Mouse (Mus musculus): Measurements from ENCODE around the gene Usp21. TPM values are rescaled to one million over a fixed set of nuclear protein-coding genes. Genes with fewer than 3 reads are reported as not detected.
"Not testable (repeated sequence)": the region's sequence is repeated elsewhere in the genome, so short reads cannot be mapped to it uniquely, and the experiment has no call there.

Usp21 gene
- 85.1 and 91.1 TPM in 2 replicates for polyA plus RNA-seq (2015; fragmentation: Nextera tagmentation; extraction: Ambion mirVana)

- Histone ChIP-seq H3K9me3 (replicated peaks) (no peaks in the 10 kb centered on the region), H3K36me3 (peaks cover 54% of the 10 kb centered on the region), H3K27ac (replicated peaks) (peak within 1 kb of the TSS; percentile 90), H3K27me3 (no peaks in the 10 kb centered on the region), H3K4me1 (peaks cover 41% of the 10 kb centered on the region), H3K9ac (peak within 1 kb of the TSS; percentile 93), H3K4me2 (replicated peaks) (peak within 1 kb of the TSS; percentile 60), H3K4me3 (replicated peaks) (peak within 1 kb of the TSS; percentile 94)
- ATAC-seq (ENCODE audit: insufficient number of reproducible peaks, low FRiP score, low TSS enrichment, low read depth) = peak; percentile 93
- under 1% methylated on average over 49 of the region's 49 CpGs for WGBS
Observed at GRCm38 (mm10) chr1:171287136-171288081, at the start of gene Usp21. Gene Usp21 (minus strand): TSS chr1:171287991.

GRCm38 (mm10) chr1:171330216-171330560, 42.4 kb upstream of the Usp21 start:
- no peaks in the 10 kb centered on the region for H3K27me3 ChIP-seq
- H3K4me1 ChIP-seq = peaks cover 27% of the 10 kb centered on the region
- peak overlapping the region; percentile 72 for H3K4me2 ChIP-seq (replicated peaks)
- peak overlapping the region; percentile 96 for H3K9ac ChIP-seq
- no peaks in the 10 kb centered on the region for H3K36me3 ChIP-seq
- H3K9me3 ChIP-seq (replicated peaks) = no peaks in the 10 kb centered on the region
- peak overlapping the region; percentile 84 for H3K4me3 ChIP-seq (replicated peaks)
- H3K27ac ChIP-seq (replicated peaks) = peak overlapping the region; percentile 99
- WGBS = 0% methylated on average over 4 of the region's 4 CpGs
- no peak for ATAC-seq (ENCODE audit: insufficient number of reproducible peaks, low FRiP score, low TSS enrichment, low read depth)

GRCm38 (mm10) chr1:171329433-171330215, 41.8 kb upstream of the Usp21 start:
- no peaks in the 10 kb centered on the region for H3K36me3 ChIP-seq
- peak overlapping the region; percentile 72 for H3K4me2 ChIP-seq (replicated peaks)
- H3K9me3 ChIP-seq (replicated peaks) = no peaks in the 10 kb centered on the region
- peaks cover 27% of the 10 kb centered on the region for H3K4me1 ChIP-seq
- under 1% methylated on average over 55 of the region's 61 CpGs for WGBS
- H3K4me3 ChIP-seq (replicated peaks) = peak overlapping the region; percentile 84
- peak overlapping the region; percentile 96 for H3K9ac ChIP-seq
- H3K27me3 ChIP-seq = no peaks in the 10 kb centered on the region
- peak; percentile 92 for ATAC-seq (ENCODE audit: insufficient number of reproducible peaks, low FRiP score, low TSS enrichment, low read depth)
- peak overlapping the region; percentile 99 for H3K27ac ChIP-seq (replicated peaks)

GRCm38 (mm10) chr1:171328839-171329432, 41.1 kb upstream of the Usp21 start, which contains the start of gene Dedd:
Gene Dedd (plus strand): TSS chr1:171329145.
- WGBS = under 1% methylated on average over 43 of the region's 48 CpGs

GRCm38 (mm10) chr1:171328244-171328643, 40.5 kb upstream of the Usp21 start:
- Histone ChIP-seq H3K4me1 (peaks cover 27% of the 10 kb centered on the region), H3K27me3 (no peaks in the 10 kb centered on the region), H3K27ac (replicated peaks) (peak overlapping the region; percentile 99), H3K4me2 (replicated peaks) (peak overlapping the region; percentile 72), H3K9me3 (replicated peaks) (no peaks in the 10 kb centered on the region), H3K4me3 (replicated peaks) (peak overlapping the region; percentile 84), H3K36me3 (no peaks in the 10 kb centered on the region), H3K9ac (peak overlapping the region; percentile 96)
- ATAC-seq (ENCODE audit: insufficient number of reproducible peaks, low FRiP score, low TSS enrichment, low read depth) = no peak
- 18% methylated on average over 9 of the region's 9 CpGs for WGBS

More at GRCm38 (mm10) chr1:171328839-171329432, 41.1 kb upstream of the Usp21 start, which contains the start of gene Dedd:
- ATAC-seq (ENCODE audit: insufficient number of reproducible peaks, low FRiP score, low TSS enrichment, low read depth) = peak; percentile 95
- Histone ChIP-seq H3K36me3 (no peaks in the 10 kb centered on the region), H3K4me2 (replicated peaks) (peak within 1 kb of the TSS; percentile 72), H3K4me1 (peaks cover 27% of the 10 kb centered on the region), H3K4me3 (replicated peaks) (peak within 1 kb of the TSS; percentile 84), H3K9me3 (replicated peaks) (no peaks in the 10 kb centered on the region), H3K9ac (peak within 1 kb of the TSS; percentile 96), H3K27me3 (no peaks in the 10 kb centered on the region), H3K27ac (replicated peaks) (peak within 1 kb of the TSS; percentile 99)

GRCm38 (mm10) chr1:171326588-171326987, 38.8 kb upstream of the Usp21 start:
- ATAC-seq (ENCODE audit: insufficient number of reproducible peaks, low FRiP score, low TSS enrichment, low read depth); H3K36me3 ChIP-seq; H3K4me3 ChIP-seq (replicated peaks); H3K27me3 ChIP-seq; H3K9ac ChIP-seq; H3K4me2 ChIP-seq (replicated peaks); H3K27ac ChIP-seq (replicated peaks); H3K9me3 ChIP-seq (replicated peaks): not testable (repeated sequence)
- H3K4me1 ChIP-seq = peaks cover 27% of the 10 kb centered on the region
- WGBS = 83% methylated on average over 4 of the region's 4 CpGs

- Histone ChIP-seq H3K27me3 (no peaks in the 10 kb centered on the region), H3K9me3 (replicated peaks) (no peaks in the 10 kb centered on the region), H3K4me1 (peaks cover 17% of the 10 kb centered on the region), H3K9ac (no peak overlapping the region), H3K27ac (replicated peaks) (no peak overlapping the region), H3K4me2 (replicated peaks) (no peak overlapping the region), H3K36me3 (no peaks in the 10 kb centered on the region), H3K4me3 (replicated peaks) (no peak overlapping the region)
- ATAC-seq (ENCODE audit: insufficient number of reproducible peaks, low FRiP score, low TSS enrichment, low read depth) = no peak
- 87% methylated on average over 2 of the region's 2 CpGs for WGBS
Observed at GRCm38 (mm10) chr1:171325571-171325970, 37.8 kb upstream of the Usp21 start.

- no peaks in the 10 kb centered on the region for H3K36me3 ChIP-seq
- H3K9me3 ChIP-seq (replicated peaks) = no peaks in the 10 kb centered on the region
- H3K4me1 ChIP-seq = 0 out of 2 replicates have a peak, but pooled peaks cover under 1% of the 10 kb centered on the region
- ATAC-seq (ENCODE audit: insufficient number of reproducible peaks, low FRiP score, low TSS enrichment, low read depth) = no peak; the same call in 1 of the 2 replicates
- H3K4me3 ChIP-seq (replicated peaks) = no peak overlapping the region
- WGBS = 67% methylated on average over 1 of the region's 1 CpGs
- H3K4me2 ChIP-seq (replicated peaks) = no peak overlapping the region
- H3K9ac ChIP-seq = no peak overlapping the region
- no peak overlapping the region for H3K27ac ChIP-seq (replicated peaks)
- no peaks in the 10 kb centered on the region for H3K27me3 ChIP-seq
Observed at GRCm38 (mm10) chr1:171322012-171322411, 34.2 kb upstream of the Usp21 start.

GRCm38 (mm10) chr1:171321415-171321814, 33.6 kb upstream of the Usp21 start:
- ATAC-seq (ENCODE audit: insufficient number of reproducible peaks, low FRiP score, low TSS enrichment, low read depth) = no peak

GRCm38 (mm10) chr1:171320151-171320550, 32.4 kb upstream of the Usp21 start:
- Histone ChIP-seq H3K4me1 (no peaks in the 10 kb centered on the region), H3K9ac (no peak overlapping the region), H3K4me3 (replicated peaks) (no peak overlapping the region), H3K36me3 (no peaks in the 10 kb centered on the region), H3K27me3 (no peaks in the 10 kb centered on the region), H3K9me3 (replicated peaks) (no peaks in the 10 kb centered on the region), H3K4me2 (replicated peaks) (no peak overlapping the region), H3K27ac (replicated peaks) (no peak overlapping the region)
- ATAC-seq (ENCODE audit: insufficient number of reproducible peaks, low FRiP score, low TSS enrichment, low read depth) = no peak
- 18% methylated on average over 5 of the region's 5 CpGs for WGBS

More at GRCm38 (mm10) chr1:171321415-171321814, 33.6 kb upstream of the Usp21 start:
- Histone ChIP-seq H3K4me1 (no peaks in the 10 kb centered on the region), H3K27ac (replicated peaks) (no peak overlapping the region), H3K27me3 (no peaks in the 10 kb centered on the region), H3K9me3 (replicated peaks) (no peaks in the 10 kb centered on the region), H3K4me2 (replicated peaks) (no peak overlapping the region), H3K9ac (no peak overlapping the region), H3K36me3 (no peaks in the 10 kb centered on the region), H3K4me3 (replicated peaks) (no peak overlapping the region)

- 14% methylated on average over 7 of the region's 7 CpGs for WGBS
- Histone ChIP-seq H3K36me3 (no peaks in the 10 kb centered on the region), H3K4me1 (no peaks in the 10 kb centered on the region), H3K4me3 (replicated peaks) (no peak overlapping the region), H3K9me3 (replicated peaks) (no peaks in the 10 kb centered on the region), H3K27ac (replicated peaks) (no peak overlapping the region), H3K4me2 (replicated peaks) (no peak overlapping the region), H3K9ac (no peak overlapping the region), H3K27me3 (no peaks in the 10 kb centered on the region)
- ATAC-seq (ENCODE audit: insufficient number of reproducible peaks, low FRiP score, low TSS enrichment, low read depth) = no peak
Observed at GRCm38 (mm10) chr1:171319748-171320147, 32.0 kb upstream of the Usp21 start.

Data from embryonic facial prominence, embryonic 15.5 days (tissue).